Mouse (Mus musculus): ENCODE data around the gene H2-Ke6.

GRCm38 (mm10) chr17:34038878-34039561 lies 11.2 kb upstream of the H2-Ke6 start, which contains the start of gene Col11a2:
- no peak for TF ChIP-seq CTCF (IDR thresholded peaks at IDR 0.05)
- TF ChIP-seq EP300 (IDR thresholded peaks at IDR 0.05) = no peak

All from lung, postnatal 0 days (tissue).